ENCODE assay signal across 20 mouse cellular contexts in genomic region chr1:193664569-193664968, GRCm38 (mm10).
DNase-seq lines count a peak whose midpoint lies in the region; ATAC-seq and TF ChIP-seq lines count a peak whose summit lies in the region.
"Had no signal": no experiment of that assay in that cellular context is flagged by ENCODE, and none has a peak within 500 bp of the region (broad histone marks: within the 10 kb centered on the region; RNA-seq: fewer than 3 reads in every experiment).

No protein-coding gene starts in this region.

- peak; percentile 99 for TF ChIP-seq EP300 in MEL (IDR thresholded peaks at IDR 0.05; ENCODE audit: low read depth in 1 of 2, low read length in 2 of 2)

- peaks cover 57 to 69% of the 10 kb centered on the region in 2 experiments for H3K4me1 ChIP-seq in MEL (ENCODE audit: control insufficient read depth in 1 of 2, insufficient read depth in 2 of 2, low read length in 2 of 2)
- H3K4me1 ChIP-seq in bone marrow, adult 2 months (ENCODE audit: control insufficient read depth, insufficient read depth, low read length), result peaks cover 6% of the 10 kb centered on the region
- peaks cover 43% of the 10 kb centered on the region for H3K4me1 ChIP-seq in liver, embryonic 12.5 days
- H3K4me1 ChIP-seq in midbrain, embryonic 11.5 days (ENCODE audit: control insufficient read depth, insufficient read depth, low read length), result peaks cover 13% of the 10 kb centered on the region
- peaks cover 14% of the 10 kb centered on the region for H3K4me1 ChIP-seq in midbrain, embryonic 14.5 days (ENCODE audit: control insufficient read depth, insufficient read depth, low read length)
- H3K4me1 ChIP-seq: limb, embryonic 13.5 days had no signal

- TF ChIP-seq CTCF in MEL (IDR thresholded peaks at IDR 0.05 in 2 of 3, conservative IDR thresholded peaks at IDR 0.05 in 1 of 3; ENCODE audit: control insufficient read depth in 1 of 3, insufficient read depth in 1 of 3, low read depth in 2 of 3, low read length in 3 of 3, poor library complexity in 1 of 3, severe bottlenecking in 1 of 3), result no peak
- no peak for TF ChIP-seq CTCF in bone marrow, adult 2 months (IDR thresholded peaks at IDR 0.05; ENCODE audit: control insufficient read depth, insufficient read depth, low read length)

- ATAC-seq in liver, embryonic 12.5 days, result peak; percentile 89
- peak; percentile 39 for ATAC-seq in megakaryocyte, adult 5-6 weeks (ENCODE audit: poor library complexity, severe bottlenecking)
- ATAC-seq in midbrain, embryonic 11.5 days (ENCODE audit: low FRiP score), result no peak
- ATAC-seq in midbrain, embryonic 14.5 days (ENCODE audit: low FRiP score, low TSS enrichment), result no peak
- ATAC-seq: forebrain, embryonic 14.5 days; hindbrain, embryonic 16.5 days; intestine, postnatal 0 days had no signal

- 64% methylated on average over 2 of the region's 2 CpGs for WGBS in bone marrow, adult 2 months
- WGBS in liver, embryonic 12.5 days (ENCODE audit: insufficient replicate concordance), result 43% methylated on average over 2 of the region's 2 CpGs
- WGBS in midbrain, embryonic 11.5 days, result 91% methylated on average over 2 of the region's 2 CpGs
- 92% methylated on average over 2 of the region's 2 CpGs for WGBS in midbrain, embryonic 14.5 days

- DNase-seq in MEL (ENCODE audit: low read depth, low spot score), result peak; percentile 91
- no peak for DNase-seq in midbrain, embryonic 11.5 days (ENCODE audit: low spot score, missing footprints)
- no peak for DNase-seq in midbrain, embryonic 14.5 days
- DNase-seq in heart, postnatal 4 days, result no peak
- DNase-seq: adrenal gland, postnatal 25 days; cerebellum, postnatal 14 days; gastrocnemius, adult 2 months; kidney, postnatal 36 days; lung, embryonic 14.5 days; thymus, postnatal 25 days had no signal

- no peaks in the 10 kb centered on the region for H3K79me2 ChIP-seq in MEL (ENCODE audit: control insufficient read depth, insufficient read depth, low read length, poor library complexity)

- H3K27me3 ChIP-seq in MEL (ENCODE audit: control insufficient read depth in 1 of 2, insufficient read depth in 2 of 2, low read length in 2 of 2), result no peaks in the 10 kb centered on the region
- H3K27me3 ChIP-seq in liver, embryonic 12.5 days (replicated peaks), result no peaks in the 10 kb centered on the region
- H3K27me3 ChIP-seq in midbrain, embryonic 11.5 days (ENCODE audit: control insufficient read depth, insufficient read depth, low read length), result no peaks in the 10 kb centered on the region
- H3K27me3 ChIP-seq in midbrain, embryonic 14.5 days (ENCODE audit: control insufficient read depth, insufficient read depth, low read length), result no peaks in the 10 kb centered on the region
- H3K27me3 ChIP-seq: embryonic facial prominence, embryonic 12.5 days; limb, embryonic 13.5 days had no signal

- peaks cover 0 to 64% of the 10 kb centered on the region in 2 experiments; a peak in 2 of 4 replicates for H3K36me3 ChIP-seq in MEL (ENCODE audit: control insufficient read depth in 1 of 2, insufficient read depth in 2 of 2, low read length in 2 of 2)
- H3K36me3 ChIP-seq in liver, embryonic 12.5 days, result no peaks in the 10 kb centered on the region
- H3K36me3 ChIP-seq in midbrain, embryonic 11.5 days (ENCODE audit: control insufficient read depth, insufficient read depth, low read length), result no peaks in the 10 kb centered on the region
- no peaks in the 10 kb centered on the region for H3K36me3 ChIP-seq in midbrain, embryonic 14.5 days (ENCODE audit: control insufficient read depth, insufficient read depth, low read length)
- H3K36me3 ChIP-seq: embryonic facial prominence, embryonic 12.5 days; hindbrain, embryonic 10.5 days; limb, embryonic 13.5 days had no signal

- no peak overlapping the region for H3K4me2 ChIP-seq in liver, embryonic 12.5 days
- H3K4me2 ChIP-seq in midbrain, embryonic 11.5 days, result no peak overlapping the region
- H3K4me2 ChIP-seq in midbrain, embryonic 14.5 days (ENCODE audit: low read length), result no peak overlapping the region
- H3K4me2 ChIP-seq: embryonic facial prominence, embryonic 12.5 days; limb, embryonic 13.5 days; lung, embryonic 14.5 days had no signal

- no peak overlapping the region for H3K9ac ChIP-seq in MEL (ENCODE audit: control insufficient read depth, low read depth, low read length, poor library complexity, severe bottlenecking)
- no peak overlapping the region for H3K9ac ChIP-seq in liver, embryonic 12.5 days
- no peak overlapping the region for H3K9ac ChIP-seq in midbrain, embryonic 11.5 days (ENCODE audit: low read length)
- no peak overlapping the region for H3K9ac ChIP-seq in midbrain, embryonic 14.5 days (replicated peaks; ENCODE audit: low read length)
- H3K9ac ChIP-seq: embryonic facial prominence, embryonic 12.5 days; limb, embryonic 13.5 days; lung, embryonic 14.5 days had no signal

- no peaks in the 10 kb centered on the region for H3K9me3 ChIP-seq in MEL (replicated peaks; ENCODE audit: insufficient read depth, low read length)
- no peaks in the 10 kb centered on the region for H3K9me3 ChIP-seq in liver, embryonic 12.5 days (replicated peaks)
- H3K9me3 ChIP-seq in midbrain, embryonic 11.5 days (ENCODE audit: control insufficient read depth, low read length), result no peaks in the 10 kb centered on the region; the same call in 1 of the 2 replicates
- H3K9me3 ChIP-seq in midbrain, embryonic 14.5 days (ENCODE audit: control insufficient read depth, low read length), result no peaks in the 10 kb centered on the region
- H3K9me3 ChIP-seq: embryonic facial prominence, embryonic 12.5 days; limb, embryonic 13.5 days had no signal

- no peak for TF ChIP-seq RAD21 in MEL (IDR thresholded peaks at IDR 0.05; ENCODE audit: low read depth, low read length)

- H3K27ac ChIP-seq in MEL (ENCODE audit: control insufficient read depth, low read depth, low read length), result peak overlapping the region; percentile 77
- peak overlapping the region; percentile 51; the same call in 1 of the 2 replicates for H3K27ac ChIP-seq in bone marrow, adult 2 months (ENCODE audit: control insufficient read depth, insufficient read depth, low read depth, low read length, poor library complexity)
- peak overlapping the region; percentile 68 for H3K27ac ChIP-seq in liver, embryonic 12.5 days
- H3K27ac ChIP-seq in midbrain, embryonic 11.5 days (ENCODE audit: low read depth, low read length), result no peak overlapping the region
- no peak overlapping the region for H3K27ac ChIP-seq in midbrain, embryonic 14.5 days (replicated peaks; ENCODE audit: low read depth, low read length)
- H3K27ac ChIP-seq: embryonic facial prominence, embryonic 12.5 days; gastrocnemius, adult 2 months; limb, embryonic 13.5 days had no signal

- peak overlapping the region in 1 of 2 experiments; percentile 17; a peak in 1 of 4 replicates for H3K4me3 ChIP-seq in MEL (ENCODE audit: control insufficient read depth in 1 of 2, insufficient read depth in 1 of 2, low read depth in 2 of 2, low read length in 2 of 2)
- no peak overlapping the region for H3K4me3 ChIP-seq in bone marrow, adult 2 months (replicated peaks; ENCODE audit: control insufficient read depth, low read depth, low read length)
- no peak overlapping the region for H3K4me3 ChIP-seq in liver, embryonic 12.5 days
- H3K4me3 ChIP-seq in midbrain, embryonic 11.5 days (ENCODE audit: low read depth, low read length), result no peak overlapping the region
- no peak overlapping the region for H3K4me3 ChIP-seq in midbrain, embryonic 14.5 days (replicated peaks; ENCODE audit: low read depth, low read length)
- H3K4me3 ChIP-seq: embryonic facial prominence, embryonic 12.5 days; erythroblast, embryonic 14.5 days; gastrocnemius, adult 2 months; hindbrain, embryonic 10.5 days; limb, embryonic 13.5 days had no signal

- TF ChIP-seq POLR2A in MEL (IDR thresholded peaks at IDR 0.05; ENCODE audit: control insufficient read depth in 1 of 2, insufficient read depth in 1 of 2, low read depth in 1 of 2, low read length in 2 of 2, poor library complexity in 1 of 2), result no peak
- TF ChIP-seq POLR2A in bone marrow, adult 2 months (IDR thresholded peaks at IDR 0.05; ENCODE audit: borderline replicate concordance, control insufficient read depth, low read depth, low read length), result no peak

TF ChIP-seq in MEL, 35 proteins besides CTCF, POLR2A, EP300 and RAD21 (continues in another document):
- TF ChIP-seq MAFK (IDR thresholded peaks at IDR 0.05; ENCODE audit: borderline replicate concordance, low read depth, low read length) (peak; percentile 76; the same call in 1 of the 2 replicates), TAL1 (IDR thresholded peaks at IDR 0.05; ENCODE audit: low read length) (peak; percentile 94), SIN3A (IDR thresholded peaks at IDR 0.05; ENCODE audit: low read length) (peak; percentile 91), MAZ (IDR thresholded peaks at IDR 0.05; ENCODE audit: low read depth, low read length) (peak; percentile 80; the same call in 1 of the 2 replicates), MEF2A (IDR thresholded peaks at IDR 0.05; ENCODE audit: extremely low read depth, insufficient replicate concordance, low read depth, low read length, poor library complexity, severe bottlenecking) (peak; percentile 82), TCF12 (IDR thresholded peaks at IDR 0.05; ENCODE audit: low read depth, low read length) (peak; percentile 100), USF2 (IDR thresholded peaks at IDR 0.05; ENCODE audit: borderline replicate concordance in 1 of 2, insufficient read depth in 1 of 2, low read depth in 1 of 2, low read length in 2 of 2) (no peak), POLR2AphosphoS2 (IDR thresholded peaks at IDR 0.05; ENCODE audit: low read length) (no peak), ELF1 (IDR thresholded peaks at IDR 0.05; ENCODE audit: low read depth, low read length) (0 out of 2 replicates have a peak, but pooled peaks have one; percentile 15), ZNF384 (IDR thresholded peaks at IDR 0.05; ENCODE audit: low read depth, low read length) (peak; percentile 99), MXI1 (IDR thresholded peaks at IDR 0.05; ENCODE audit: low read depth, low read length) (peak; percentile 87), E2F4 (IDR thresholded peaks at IDR 0.05; ENCODE audit: borderline replicate concordance, low read depth, low read length) (no peak), JUND (IDR thresholded peaks at IDR 0.05; ENCODE audit: low read depth, low read length) (0 out of 2 replicates have a peak, but pooled peaks have one; percentile 69), HCFC1 (IDR thresholded peaks at IDR 0.05; ENCODE audit: low read depth, low read length) (peak; percentile 56; the same call in 1 of the 2 replicates), NRF1 (IDR thresholded peaks at IDR 0.05; ENCODE audit: insufficient read depth, low read depth, low read length, poor library complexity, severe bottlenecking) (no peak), RCOR1 (IDR thresholded peaks at IDR 0.05; ENCODE audit: low read depth, low read length) (peak; percentile 87), MYB (IDR thresholded peaks at IDR 0.05; ENCODE audit: low read depth, low read length) (peak; percentile 81), GABPA (IDR thresholded peaks at IDR 0.05; ENCODE audit: low read depth, low read length) (no peak), ZC3H11A (IDR thresholded peaks at IDR 0.05; ENCODE audit: low read depth, low read length) (no peak), MYC (IDR thresholded peaks at IDR 0.05; ENCODE audit: low read depth, low read length) (peak; percentile 85; the same call in 1 of the 2 replicates)

Comparison
In these comparisons a context has a peak if more than half of its experiments do, and no peak if none do; other contexts are left out.
1. H3K27ac ChIP-seq: peak in MEL (single experiment), bone marrow, adult 2 months (single experiment) and liver, embryonic 12.5 days (single experiment); none in midbrain, embryonic 11.5 days (single experiment) and midbrain, embryonic 14.5 days (single experiment).
2. ATAC-seq: peak in liver, embryonic 12.5 days (single experiment) and megakaryocyte, adult 5-6 weeks (single experiment); none in midbrain, embryonic 11.5 days (single experiment) and midbrain, embryonic 14.5 days (single experiment).